Mouse (Mus musculus): ENCODE results near the gene Setdb1. TPM values are rescaled to one million over a fixed set of nuclear protein-coding genes. Genes with fewer than 3 reads are reported as not detected.

Gene Setdb1
- polyA plus RNA-seq, 1 experiment from 2014 or later: 16.7 TPM

GRCm38 (mm10) chr3:95289419-95289818 lies 67.6 kb downstream of the Setdb1 start:
- H3K9ac ChIP-seq: no peak overlapping the region
- no peak for ATAC-seq (replicated peaks; ENCODE audit: insufficient number of reproducible peaks, insufficient read depth, low FRiP score, low read depth)
- 81% methylated on average over 4 of the region's 4 CpGs for WGBS
- peaks cover 6% of the 10 kb centered on the region; the same call in 1 of the 2 replicates for H3K4me1 ChIP-seq (replicated peaks)
- no peak overlapping the region for H3K4me2 ChIP-seq
- no peak overlapping the region for H3K27ac ChIP-seq
- H3K36me3 ChIP-seq: peaks cover 24% of the 10 kb centered on the region; the same call in 1 of the 2 replicates
- no peak overlapping the region for H3K4me3 ChIP-seq
- H3K27me3 ChIP-seq: no peaks in the 10 kb centered on the region
- H3K9me3 ChIP-seq (replicated peaks): no peaks in the 10 kb centered on the region

- WGBS: 77% methylated on average over 3 of the region's 3 CpGs
- Histone ChIP-seq H3K9me3 (replicated peaks) (no peaks in the 10 kb centered on the region), H3K4me1 (replicated peaks) (peaks cover 16% of the 10 kb centered on the region), H3K27me3 (no peaks in the 10 kb centered on the region), H3K4me3 (no peak overlapping the region), H3K9ac (no peak overlapping the region), H3K4me2 (no peak overlapping the region), H3K36me3 (peaks cover 9% of the 10 kb centered on the region; the same call in 1 of the 2 replicates), H3K27ac (no peak overlapping the region)
- ATAC-seq (replicated peaks; ENCODE audit: insufficient number of reproducible peaks, insufficient read depth, low FRiP score, low read depth): no peak
Observed at GRCm38 (mm10) chr3:95287541-95287940, 69.5 kb downstream of the Setdb1 start.

GRCm38 (mm10) chr3:95286510-95286909 lies 70.5 kb downstream of the Setdb1 start:
- H3K9me3 ChIP-seq (replicated peaks): no peaks in the 10 kb centered on the region
- H3K27ac ChIP-seq: no peak overlapping the region
- H3K4me3 ChIP-seq: no peak overlapping the region
- H3K36me3 ChIP-seq: peaks cover 6% of the 10 kb centered on the region; the same call in 1 of the 2 replicates
- H3K27me3 ChIP-seq: no peaks in the 10 kb centered on the region
- no peak overlapping the region for H3K4me2 ChIP-seq
- peaks cover 16% of the 10 kb centered on the region for H3K4me1 ChIP-seq (replicated peaks)
- ATAC-seq (replicated peaks; ENCODE audit: insufficient number of reproducible peaks, insufficient read depth, low FRiP score, low read depth): no peak
- no peak overlapping the region for H3K9ac ChIP-seq
- WGBS: 75% methylated on average over 7 of the region's 7 CpGs

GRCm38 (mm10) chr3:95286011-95286410 lies 71.0 kb downstream of the Setdb1 start:
- Histone ChIP-seq H3K4me1 (replicated peaks) (peaks cover 16% of the 10 kb centered on the region), H3K4me2 (no peak overlapping the region), H3K27ac (no peak overlapping the region), H3K4me3 (no peak overlapping the region), H3K9me3 (replicated peaks) (no peaks in the 10 kb centered on the region), H3K9ac (no peak overlapping the region), H3K27me3 (no peaks in the 10 kb centered on the region), H3K36me3 (peaks cover 6% of the 10 kb centered on the region; the same call in 1 of the 2 replicates)
- WGBS: 66% methylated on average over 5 of the region's 5 CpGs
- ATAC-seq (replicated peaks; ENCODE audit: insufficient number of reproducible peaks, insufficient read depth, low FRiP score, low read depth): no peak

- no peaks in the 10 kb centered on the region for H3K27me3 ChIP-seq
- H3K4me2 ChIP-seq: no peak overlapping the region
- H3K4me1 ChIP-seq (replicated peaks): peaks cover 19% of the 10 kb centered on the region
- no peak for ATAC-seq (replicated peaks; ENCODE audit: insufficient number of reproducible peaks, insufficient read depth, low FRiP score, low read depth)
- H3K27ac ChIP-seq: no peak overlapping the region
- 91% methylated on average over 5 of the region's 5 CpGs for WGBS
- H3K9ac ChIP-seq: no peak overlapping the region
- no peaks in the 10 kb centered on the region for H3K9me3 ChIP-seq (replicated peaks)
- H3K36me3 ChIP-seq: peaks cover 6% of the 10 kb centered on the region; the same call in 1 of the 2 replicates
- H3K4me3 ChIP-seq: no peak overlapping the region
Observed at GRCm38 (mm10) chr3:95285390-95285789, 71.6 kb downstream of the Setdb1 start.

- H3K4me3 ChIP-seq: peak overlapping the region; percentile 86; the same call in 1 of the 2 replicates
- no peaks in the 10 kb centered on the region for H3K9me3 ChIP-seq (replicated peaks)
- peak overlapping the region; percentile 87 for H3K4me2 ChIP-seq
- no peak overlapping the region for H3K27ac ChIP-seq
- 87% methylated on average over 12 of the region's 12 CpGs for WGBS
- peaks cover 20% of the 10 kb centered on the region for H3K4me1 ChIP-seq (replicated peaks)
- ATAC-seq (replicated peaks; ENCODE audit: insufficient number of reproducible peaks, insufficient read depth, low FRiP score, low read depth): no peak
- peaks cover 6% of the 10 kb centered on the region; the same call in 1 of the 2 replicates for H3K36me3 ChIP-seq
- no peaks in the 10 kb centered on the region for H3K27me3 ChIP-seq
- no peak overlapping the region for H3K9ac ChIP-seq
Observed at GRCm38 (mm10) chr3:95284501-95285281, 72.3 kb downstream of the Setdb1 start.

- 26% methylated on average over 1 of the region's 1 CpGs for WGBS
- peak overlapping the region; percentile 87 for H3K4me2 ChIP-seq
Observed at GRCm38 (mm10) chr3:95284062-95284461, 72.9 kb downstream of the Setdb1 start.

GRCm38 (mm10) chr3:95283589-95283941 lies 73.4 kb downstream of the Setdb1 start:
- Histone ChIP-seq H3K9me3 (replicated peaks) (no peaks in the 10 kb centered on the region), H3K4me1 (replicated peaks) (peaks cover 20% of the 10 kb centered on the region), H3K36me3 (peaks cover 6% of the 10 kb centered on the region; the same call in 1 of the 2 replicates), H3K9ac (peak overlapping the region; percentile 86), H3K4me3 (peak overlapping the region; percentile 86), H3K4me2 (peak overlapping the region; percentile 87), H3K27me3 (no peaks in the 10 kb centered on the region), H3K27ac (peak overlapping the region; percentile 98)
- no peak for ATAC-seq (replicated peaks; ENCODE audit: insufficient number of reproducible peaks, insufficient read depth, low FRiP score, low read depth)
- 3% methylated on average over 7 of the region's 7 CpGs for WGBS

More at GRCm38 (mm10) chr3:95284062-95284461, 72.9 kb downstream of the Setdb1 start:
- peaks cover 6% of the 10 kb centered on the region; the same call in 1 of the 2 replicates for H3K36me3 ChIP-seq
- H3K27me3 ChIP-seq: no peaks in the 10 kb centered on the region
- peak overlapping the region; percentile 98 for H3K27ac ChIP-seq
- no peaks in the 10 kb centered on the region for H3K9me3 ChIP-seq (replicated peaks)
- H3K4me3 ChIP-seq: peak overlapping the region; percentile 86
- ATAC-seq (replicated peaks; ENCODE audit: insufficient number of reproducible peaks, insufficient read depth, low FRiP score, low read depth): no peak
- H3K4me1 ChIP-seq (replicated peaks): peaks cover 20% of the 10 kb centered on the region
- peak overlapping the region; percentile 86; the same call in 1 of the 2 replicates for H3K9ac ChIP-seq

GRCm38 (mm10) chr3:95282865-95283588 lies 74.0 kb downstream of the Setdb1 start:
- Histone ChIP-seq H3K4me3 (peak overlapping the region; percentile 86), H3K9me3 (replicated peaks) (no peaks in the 10 kb centered on the region), H3K4me1 (replicated peaks) (peaks cover 20% of the 10 kb centered on the region), H3K27ac (peak overlapping the region; percentile 98), H3K36me3 (peaks cover 4% of the 10 kb centered on the region; the same call in 1 of the 2 replicates), H3K27me3 (no peaks in the 10 kb centered on the region), H3K9ac (peak overlapping the region; percentile 86), H3K4me2 (peak overlapping the region; percentile 87)
- under 1% methylated on average over 49 of the region's 51 CpGs for WGBS
- ATAC-seq (replicated peaks; ENCODE audit: insufficient number of reproducible peaks, insufficient read depth, low FRiP score, low read depth): peak; percentile 65

- H3K27ac ChIP-seq: peak overlapping the region; percentile 98
- peak overlapping the region; percentile 87 for H3K4me2 ChIP-seq
- ATAC-seq (replicated peaks; ENCODE audit: insufficient number of reproducible peaks, insufficient read depth, low FRiP score, low read depth): no peak
- no peaks in the 10 kb centered on the region for H3K36me3 ChIP-seq
- H3K27me3 ChIP-seq: no peaks in the 10 kb centered on the region
- peak overlapping the region; percentile 86 for H3K9ac ChIP-seq
- WGBS: under 1% methylated on average over 11 of the region's 11 CpGs
- H3K4me1 ChIP-seq (replicated peaks): peaks cover 23% of the 10 kb centered on the region
- H3K4me3 ChIP-seq: peak overlapping the region; percentile 86
- H3K9me3 ChIP-seq (replicated peaks): no peaks in the 10 kb centered on the region
Observed at GRCm38 (mm10) chr3:95282381-95282864, 74.6 kb downstream of the Setdb1 start.

All from heart, embryonic 15.5 days (tissue).